Mouse (Mus musculus): Measurements from ENCODE around the gene Mtmr3. TPM values are rescaled to one million over a fixed set of nuclear protein-coding genes. Genes with fewer than 3 reads are reported as not detected.

The Mtmr3 gene
- total RNA-seq, 1 experiment from 2014 or later: 49.8 TPM

DNA sequence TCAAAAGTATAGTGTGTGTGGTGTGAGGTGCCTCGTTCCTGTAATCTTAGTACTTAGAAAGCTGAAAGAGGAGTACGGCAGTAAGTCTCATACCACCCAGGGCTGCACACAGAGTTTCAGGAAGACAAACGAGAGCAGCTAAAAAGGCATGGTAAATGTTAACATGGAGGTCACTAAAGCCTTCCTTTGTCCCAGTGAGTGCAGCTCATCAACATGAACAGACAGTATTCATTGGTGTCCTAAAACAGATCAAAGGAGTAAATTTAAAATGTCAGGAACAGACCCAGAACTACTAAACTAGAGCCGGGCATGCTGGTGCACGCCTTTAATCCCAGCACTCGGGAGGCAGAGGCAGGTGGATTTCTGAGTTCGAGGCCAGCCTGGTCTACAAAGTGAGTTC lies 75.7 kb downstream of the Mtmr3 start:
- no peak for DNase-seq

DNA sequence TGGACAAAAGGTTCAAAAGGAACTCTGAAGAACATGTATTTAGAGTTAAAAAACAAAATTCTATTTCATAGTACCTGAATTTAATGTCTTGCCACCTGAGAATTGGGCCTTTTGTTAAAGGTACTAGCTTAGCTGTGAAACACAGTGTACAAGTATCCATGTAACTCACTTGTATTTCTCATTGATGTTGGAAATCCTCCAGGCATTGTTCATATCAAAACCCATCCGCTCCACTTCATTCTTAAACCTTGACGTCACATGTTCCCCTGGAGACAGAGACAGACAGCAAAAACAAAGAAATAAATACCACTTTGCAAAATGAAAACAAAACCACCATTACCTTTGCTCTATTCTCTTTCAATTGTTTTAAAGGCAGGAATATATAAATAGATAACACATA lies 87.2 kb downstream of the Mtmr3 start:
- DNase-seq: no peak

DNA sequence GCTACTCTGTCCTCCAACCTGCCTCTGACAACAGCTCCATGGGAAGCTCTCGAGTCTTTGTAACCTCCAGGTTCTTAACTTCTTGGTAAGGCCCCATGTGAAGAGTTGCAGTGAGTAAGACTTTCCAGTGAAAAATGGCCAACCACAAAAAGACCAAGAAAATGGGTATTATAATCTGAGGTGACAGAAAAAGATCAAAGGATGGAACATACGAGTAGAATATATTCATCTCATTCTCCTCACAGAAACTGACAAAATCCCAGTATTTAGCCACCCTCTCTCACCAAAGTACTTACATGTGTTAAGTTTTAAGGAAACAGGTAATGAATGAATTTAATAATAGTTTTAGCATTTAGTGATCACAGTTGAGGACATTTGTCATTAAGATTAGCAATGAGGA lies 88.2 kb downstream of the Mtmr3 start:
- DNase-seq: no peak

DNA sequence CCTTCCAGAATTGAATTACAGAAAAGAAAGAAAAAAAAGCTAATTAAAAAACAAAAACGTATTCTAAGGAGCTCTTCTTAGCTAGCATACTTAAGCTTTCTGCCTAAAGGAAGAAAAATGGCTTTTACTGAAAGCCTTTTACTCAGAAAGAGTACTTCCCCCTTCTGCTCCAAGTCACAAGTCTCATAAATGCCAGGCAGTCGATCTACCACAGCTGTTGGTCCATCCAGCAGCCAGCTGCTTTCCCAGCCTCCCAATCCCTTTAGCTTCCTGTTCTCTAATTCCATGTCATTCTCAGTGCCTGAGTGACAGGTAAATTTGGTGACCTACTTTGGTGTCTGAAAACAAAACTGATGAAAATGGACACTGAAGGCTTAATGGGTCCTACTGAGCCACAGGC lies 92.5 kb downstream of the Mtmr3 start:
- DNase-seq: no peak

GRCm38 (mm10) chr11:4500826-4501225 lies 93.8 kb downstream of the Mtmr3 start:
- DNase-seq: no peak

DNA sequence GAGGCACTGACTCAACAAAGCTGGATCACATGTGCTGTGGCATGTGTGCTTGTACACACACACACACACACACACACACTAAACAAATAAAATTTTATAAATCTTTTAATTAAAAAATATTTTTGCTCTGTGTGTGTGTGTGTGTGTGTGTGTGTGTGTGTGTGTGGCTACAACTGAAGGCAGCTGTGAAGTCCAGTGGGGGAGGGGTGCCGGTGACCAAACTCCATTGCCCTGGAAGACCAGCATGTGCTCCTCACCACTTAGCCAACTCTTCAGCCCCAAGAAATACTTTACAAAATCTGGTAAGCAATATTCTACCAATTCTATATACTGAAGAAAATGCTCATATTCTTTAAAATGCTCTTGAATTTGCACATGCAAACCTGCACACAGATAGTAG lies 94.4 kb downstream of the Mtmr3 start:
- DNase-seq: no peak

GRCm38 (mm10) chr11:4499456-4499855 lies 95.2 kb downstream of the Mtmr3 start:
- no peak for DNase-seq

DNA sequence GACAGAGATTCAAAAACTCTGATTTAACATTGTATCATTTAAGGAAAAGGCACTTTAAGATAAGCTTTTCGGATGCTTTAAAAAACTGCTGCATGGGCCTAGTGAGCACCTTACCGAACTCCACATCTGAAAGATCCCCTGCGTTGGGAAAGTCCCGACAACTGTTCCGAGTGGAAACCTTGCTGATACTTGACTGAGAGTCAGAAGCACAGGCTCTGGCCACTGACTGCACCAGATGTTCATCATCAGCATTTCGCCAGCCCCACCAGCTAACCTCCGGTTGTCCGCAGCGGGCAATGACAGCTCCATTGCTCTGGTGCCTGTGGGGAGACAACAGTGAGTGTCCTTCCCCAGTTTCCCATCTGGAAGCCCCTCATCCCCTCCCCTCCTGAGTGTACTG lies 95.9 kb downstream of the Mtmr3 start:
- DNase-seq: no peak

- DNase-seq: no peak
Observed at GRCm38 (mm10) chr11:4497501-4498118, 97.1 kb downstream of the Mtmr3 start.

- no peak for DNase-seq
Observed at GRCm38 (mm10) chr11:4495021-4495540, 99.6 kb downstream of the Mtmr3 start.

- DNase-seq: no peak
Observed at GRCm38 (mm10) chr11:4489207-4489606, 105.5 kb downstream of the Mtmr3 start.

DNA sequence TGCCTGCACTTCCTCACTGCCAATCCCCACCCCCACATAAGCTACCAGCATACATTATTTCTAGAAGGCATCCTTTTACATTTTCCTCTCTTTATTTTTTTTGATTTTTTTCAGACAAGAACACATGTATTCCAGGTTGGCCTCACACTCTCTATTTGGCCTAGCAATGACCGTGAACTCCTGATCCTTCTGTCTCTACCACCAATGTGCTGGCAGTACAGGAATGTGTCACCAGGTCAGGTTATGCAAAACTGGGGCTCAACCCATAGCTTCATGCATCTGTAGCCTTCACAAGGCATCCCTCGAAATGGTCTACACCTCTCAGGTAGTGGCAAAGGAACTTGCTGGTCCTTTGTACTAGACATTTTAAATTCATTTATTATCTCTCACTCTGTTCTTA lies 105.9 kb downstream of the Mtmr3 start:
- DNase-seq: no peak

DNA sequence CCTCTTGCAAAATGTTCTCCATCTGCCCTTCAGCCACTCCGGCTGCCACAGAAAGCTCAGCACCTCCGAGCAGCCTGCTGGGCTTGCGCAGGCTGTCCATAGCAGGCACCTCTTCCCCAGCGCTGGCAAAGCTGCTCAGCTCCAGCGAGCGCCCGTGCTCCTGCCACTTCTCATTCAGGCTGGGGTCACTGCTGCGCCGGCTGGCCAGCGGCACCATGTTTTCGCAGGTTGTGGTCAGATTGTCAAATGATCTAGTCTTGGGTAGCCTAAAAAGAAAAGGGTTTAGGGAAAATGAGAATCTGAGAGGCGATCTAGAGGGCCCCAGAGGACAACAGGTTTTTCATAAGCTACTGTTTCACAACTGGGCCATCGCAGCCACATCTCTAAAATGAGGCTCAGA lies 106.3 kb downstream of the Mtmr3 start:
- no peak for DNase-seq

- peak; percentile 49 for DNase-seq
Observed at GRCm38 (mm10) chr11:4487401-4487965, 107.2 kb downstream of the Mtmr3 start.

DNA sequence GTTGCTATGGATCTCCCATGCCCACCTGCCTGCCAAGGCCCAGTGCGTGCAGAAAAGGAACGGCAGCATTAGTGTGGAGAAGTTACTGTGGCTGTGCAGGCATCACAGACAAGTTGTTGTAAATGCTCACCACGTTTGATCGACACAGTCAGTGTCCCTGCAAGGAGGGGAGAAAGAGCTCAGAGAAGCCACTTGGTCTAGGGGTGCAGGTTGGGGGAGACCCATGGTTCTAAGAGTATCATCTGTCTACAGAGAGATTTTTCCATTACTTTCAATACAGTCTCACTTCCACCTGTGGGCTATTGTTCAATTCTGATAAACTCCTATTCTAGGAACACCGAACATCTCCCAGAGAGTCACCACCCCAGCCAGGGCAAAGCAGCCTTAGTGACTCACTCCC lies 110.1 kb downstream of the Mtmr3 start:
- no peak for DNase-seq

DNA sequence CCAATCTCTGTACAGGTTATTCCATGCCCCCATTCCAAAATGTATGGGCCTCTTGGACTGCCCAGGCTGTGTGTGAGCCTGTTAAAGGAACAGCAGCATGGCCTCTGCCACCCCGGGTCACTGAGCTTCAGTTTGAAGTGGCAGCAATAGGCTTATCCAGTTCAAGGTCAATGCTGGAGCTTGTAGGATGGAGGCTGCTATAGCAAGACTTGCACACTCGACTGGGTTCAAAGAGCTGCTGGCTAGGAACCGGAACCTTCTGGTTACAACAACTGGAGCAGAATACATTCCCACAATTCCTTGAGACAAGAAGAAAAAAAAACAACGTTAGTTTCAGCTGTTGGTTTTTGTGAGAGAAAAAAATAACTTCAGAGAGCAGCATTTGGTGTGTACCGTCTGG lies 112.0 kb downstream of the Mtmr3 start:
- no peak for DNase-seq

- DNase-seq: no peak
Observed at GRCm38 (mm10) chr11:4476184-4476697, 118.4 kb downstream of the Mtmr3 start.

DNA sequence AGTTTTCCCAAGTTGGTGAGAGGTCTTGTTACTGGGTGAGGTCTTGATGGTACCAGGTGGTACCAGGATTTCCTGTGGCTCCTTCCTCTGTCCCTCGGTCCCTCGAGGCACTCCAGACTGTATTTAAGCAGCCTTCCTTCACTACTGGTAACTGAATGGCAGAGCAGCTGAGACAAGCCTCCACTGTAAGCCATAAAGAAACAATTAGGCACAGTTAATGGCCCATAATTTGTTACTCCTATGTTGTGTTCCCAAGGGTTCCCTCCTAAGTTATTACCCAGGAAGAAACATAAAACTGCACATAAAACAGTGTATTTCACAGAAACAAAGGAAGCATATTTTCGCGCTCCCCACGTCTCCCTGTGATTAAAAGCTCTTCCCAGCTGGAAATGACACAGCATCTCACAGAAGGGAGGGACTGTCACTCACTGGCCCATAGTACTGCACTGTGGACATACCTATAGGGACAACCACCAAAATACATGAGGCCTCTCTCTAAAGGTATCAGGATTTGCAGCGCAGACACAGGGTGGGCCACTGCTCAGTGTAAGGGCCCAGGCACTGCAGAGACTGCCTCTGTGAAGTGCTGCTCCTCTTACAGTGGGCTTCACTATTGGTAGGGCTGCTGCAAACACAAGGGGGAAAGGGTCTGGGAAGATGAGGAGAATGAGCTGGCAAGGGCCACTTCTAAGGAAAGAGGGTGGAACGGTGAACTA lies 122.0 kb downstream of the Mtmr3 start:
- DNase-seq: no peak

- DNase-seq: no peak
Observed at GRCm38 (mm10) chr11:4471734-4472133, 122.9 kb downstream of the Mtmr3 start.

DNA sequence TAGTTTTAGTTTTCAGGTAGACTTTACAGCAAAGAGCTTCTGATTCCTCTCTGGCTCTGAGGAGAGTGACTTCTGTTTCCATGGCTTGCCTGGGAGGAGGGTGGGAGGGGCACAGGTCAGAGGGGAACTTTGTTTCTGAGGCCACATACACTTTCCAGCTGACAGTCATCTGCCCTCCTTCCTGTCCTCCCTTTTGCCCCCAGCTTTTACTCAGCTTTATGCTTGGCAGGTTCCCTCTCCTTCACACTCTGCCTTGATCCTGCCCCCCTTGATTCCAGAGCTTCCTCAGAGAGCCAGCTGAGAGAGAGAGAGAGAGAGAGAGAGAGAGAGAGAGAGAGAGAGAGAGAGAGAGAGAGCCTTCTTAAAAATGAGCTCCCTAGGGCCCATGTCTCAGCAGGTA lies 123.4 kb downstream of the Mtmr3 start:
- no peak for DNase-seq

DNA sequence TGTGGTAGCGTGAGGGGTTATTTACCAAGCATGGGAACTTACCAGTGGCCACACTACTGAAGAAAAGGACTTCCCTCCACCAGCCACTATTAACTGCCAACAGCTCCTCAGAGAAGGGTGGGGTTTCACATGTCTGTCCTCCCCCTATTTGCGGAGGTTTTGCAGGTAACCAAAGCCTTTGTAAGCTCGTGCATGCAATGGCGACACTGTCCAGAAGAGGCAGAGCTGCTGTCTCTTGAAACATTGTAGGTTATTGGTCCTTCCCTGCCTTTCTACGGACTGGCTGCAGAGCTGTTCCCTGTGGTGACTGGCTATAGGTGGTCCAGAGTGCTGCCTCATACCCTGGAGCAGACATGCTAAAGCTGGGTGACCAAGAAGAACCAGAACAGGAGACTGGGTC lies 125.6 kb downstream of the Mtmr3 start:
- no peak for DNase-seq

DNA sequence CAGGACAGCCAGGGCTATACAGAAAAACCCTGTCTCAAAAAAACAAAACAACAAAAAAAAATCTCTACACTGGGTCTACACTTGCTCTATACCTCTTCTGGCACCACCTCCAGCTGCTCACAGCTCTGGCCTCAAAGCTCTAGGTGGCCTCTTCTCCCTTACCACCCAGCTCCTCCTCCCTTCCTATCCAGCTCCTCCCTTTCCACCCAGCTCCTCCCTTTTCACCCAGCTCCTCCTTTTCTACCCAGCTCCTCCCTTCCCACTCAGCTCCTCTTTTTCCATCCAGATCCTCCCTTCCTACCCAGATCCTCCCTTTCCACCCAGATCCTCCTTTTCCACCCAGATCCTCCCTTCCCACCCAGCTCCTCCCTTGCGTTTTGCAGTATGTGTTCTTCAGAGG lies 127.2 kb downstream of the Mtmr3 start:
- no peak for DNase-seq

GRCm38 (mm10) chr11:4466191-4466590 lies 128.5 kb downstream of the Mtmr3 start:
- DNase-seq: no peak

GRCm38 (mm10) chr11:4464616-4465015 lies 130.0 kb downstream of the Mtmr3 start:
- no peak for DNase-seq

Data from adrenal gland, postnatal 14 days (tissue).